Mouse (Mus musculus): Measurements from ENCODE around the gene Nedd8. TPM values are rescaled to one million over a fixed set of nuclear protein-coding genes. Genes with fewer than 3 reads are reported as not detected.

Gene Nedd8
- polyA plus RNA-seq, 2 experiments from 2014 or later, result 338 to 343 TPM

GRCm38 (mm10) chr14:55613346-55613745 lies 58.6 kb downstream of the Nedd8 start:
- no peak for ATAC-seq

Other genes with a start within 250 kb of the Nedd8 start
- gene Dhrs4, start 193.4 kb downstream of the Nedd8 start, polyA plus RNA-seq (2017; shearing (Covaris generic)), result 10 to 100 TPM; 41.9 to 49.5 TPM
- gene Carmil3, start 181.5 kb downstream of the Nedd8 start, polyA plus RNA-seq (2017; shearing (Covaris generic)), result not detected
- not detected for gene Cpne6, start 161.7 kb downstream of the Nedd8 start, polyA plus RNA-seq (2017; shearing (Covaris generic))
- under 1 TPM in 1 of 2 experiments, not detected in 1; 0.07 TPM for gene Nrl, start 147.1 kb downstream of the Nedd8 start, polyA plus RNA-seq (2017; shearing (Covaris generic))
- 10 to 100 TPM; 37.3 to 57.7 TPM for gene Pck2, start 131.9 kb downstream of the Nedd8 start, polyA plus RNA-seq (2017; shearing (Covaris generic))
- 100 to 1,000 TPM; 103 to 125 TPM for gene Dcaf11, start 112.1 kb downstream of the Nedd8 start, polyA plus RNA-seq (2017; shearing (Covaris generic))
- 1 to 10 TPM; 3.3 to 7.1 TPM for gene A730061H03Rik, start 111.7 kb downstream of the Nedd8 start, polyA plus RNA-seq (2017; shearing (Covaris generic))
- not detected for gene Fitm1, start 96.5 kb downstream of the Nedd8 start, polyA plus RNA-seq (2017; shearing (Covaris generic))
- gene Psme1, start 94.0 kb downstream of the Nedd8 start, polyA plus RNA-seq (2017; shearing (Covaris generic)), result 100 to 1,000 TPM; 664 to 711 TPM
- gene Emc9, start 86.8 kb downstream of the Nedd8 start, polyA plus RNA-seq (2017; shearing (Covaris generic)), result 10 to 100 TPM; 20.9 to 22.9 TPM
- gene Psme2, start 81.0 kb downstream of the Nedd8 start, polyA plus RNA-seq (2017; shearing (Covaris generic)), result 100 to 1,000 TPM; 853 to 877 TPM
- gene Rnf31, start 80.4 kb downstream of the Nedd8 start, polyA plus RNA-seq (2017; shearing (Covaris generic)), result 10 to 100 TPM; 35.5 to 47.2 TPM
- gene Irf9, start 68.6 kb downstream of the Nedd8 start, polyA plus RNA-seq (2017; shearing (Covaris generic)), result 100 to 1,000 TPM; 168 to 222 TPM
- 10 to 100 TPM; 14.5 to 22.1 TPM for gene Rec8, start 54.1 kb downstream of the Nedd8 start, polyA plus RNA-seq (2017; shearing (Covaris generic))
- gene Ipo4, start 36.2 kb downstream of the Nedd8 start, polyA plus RNA-seq (2017; shearing (Covaris generic)), result 10 to 100 TPM; 33.4 to 42.0 TPM
- under 1 TPM in 1 of 2 experiments, not detected in 1; 0.98 TPM for gene Gm49378, start 34.2 kb downstream of the Nedd8 start, polyA plus RNA-seq (2017; shearing (Covaris generic))
- gene Tm9sf1, start 28.3 kb downstream of the Nedd8 start, polyA plus RNA-seq (2017; shearing (Covaris generic)), result 10 to 100 TPM; 39.7 to 46.7 TPM
- 1 to 10 TPM in 1 of 2 experiments, under 1 TPM in 1; 0.69 to 1.3 TPM for gene Tssk4, start 21.9 kb downstream of the Nedd8 start, polyA plus RNA-seq (2017; shearing (Covaris generic))
- 100 to 1,000 TPM in 1 of 2 experiments, 10 to 100 TPM in 1; 92.4 to 106 TPM for gene Mdp1, start 11.6 kb downstream of the Nedd8 start, polyA plus RNA-seq (2017; shearing (Covaris generic))
- gene Gmpr2, start 183 bp downstream of the Nedd8 start, polyA plus RNA-seq (2017; shearing (Covaris generic)), result 10 to 100 TPM; 29.8 to 34.1 TPM
- gene Tinf2, start 9.7 kb upstream of the Nedd8 start, polyA plus RNA-seq (2017; shearing (Covaris generic)), result 10 to 100 TPM; 26.4 to 29.2 TPM
- not detected for gene Tgm1, start 41.8 kb upstream of the Nedd8 start, polyA plus RNA-seq (2017; shearing (Covaris generic))
- gene Rabggta, start 50.1 kb upstream of the Nedd8 start, polyA plus RNA-seq (2017; shearing (Covaris generic)), result 10 to 100 TPM; 70.5 to 94.7 TPM
- gene Dhrs1, start 73.6 kb upstream of the Nedd8 start, polyA plus RNA-seq (2017; shearing (Covaris generic)), result 10 to 100 TPM; 40.8 to 46.5 TPM
- gene Nop9, start 73.6 kb upstream of the Nedd8 start, polyA plus RNA-seq (2017; shearing (Covaris generic)), result 1 to 10 TPM; 3.6 to 5.8 TPM
- gene Cideb, start 86.3 kb upstream of the Nedd8 start, polyA plus RNA-seq (2017; shearing (Covaris generic)), result not detected
- gene Ltb4r2, start 89.3 kb upstream of the Nedd8 start, polyA plus RNA-seq (2017; shearing (Covaris generic)), result under 1 TPM in 1 of 2 experiments, not detected in 1; 0.08 TPM
- gene Ltb4r1, start 93.8 kb upstream of the Nedd8 start, polyA plus RNA-seq (2017; shearing (Covaris generic)), result 1 to 10 TPM; 4.1 to 4.5 TPM
- 1 to 10 TPM in 1 of 2 experiments, not detected in 1; 1.0 TPM for gene Adcy4, start 112.0 kb upstream of the Nedd8 start, polyA plus RNA-seq (2017; shearing (Covaris generic))
- 10 to 100 TPM; 80.3 to 81.9 TPM for gene Ripk3, start 116.7 kb upstream of the Nedd8 start, polyA plus RNA-seq (2017; shearing (Covaris generic))
- not detected for gene Nfatc4, start 151.0 kb upstream of the Nedd8 start, polyA plus RNA-seq (2017; shearing (Covaris generic))
- under 1 TPM; 0.04 to 0.11 TPM for gene Nynrin, start 181.9 kb upstream of the Nedd8 start, polyA plus RNA-seq (2017; shearing (Covaris generic))
- not detected for gene Cbln3, start 212.3 kb upstream of the Nedd8 start, polyA plus RNA-seq (2017; shearing (Covaris generic))
- 10 to 100 TPM; 13.4 to 13.9 TPM for gene Khnyn, start 212.8 kb upstream of the Nedd8 start, polyA plus RNA-seq (2017; shearing (Covaris generic))
- 100 to 1,000 TPM in 1 of 2 experiments, 10 to 100 TPM in 1; 88.4 to 115 TPM for gene Sdr39u1, start 228.2 kb upstream of the Nedd8 start, polyA plus RNA-seq (2017; shearing (Covaris generic))